Mouse (Mus musculus): ENCODE results near the gene Rabgap1l. TPM values are rescaled to one million over a fixed set of nuclear protein-coding genes. Genes with fewer than 3 reads are reported as not detected.

Rabgap1l gene
- polyA plus RNA-seq, 1 experiment from 2014 or later, result 49.4 TPM

GRCm38 (mm10) chr1:160371696-160372095 lies 421.3 kb downstream of the Rabgap1l start:
- no peak overlapping the region for H3K9ac ChIP-seq (replicated peaks; ENCODE audit: low read depth, low read length)
- no peaks in the 10 kb centered on the region for H3K9me3 ChIP-seq (ENCODE audit: control insufficient read depth, low read length)
- no peaks in the 10 kb centered on the region for H3K27me3 ChIP-seq (replicated peaks; ENCODE audit: control insufficient read depth, insufficient read depth, low read length)
- no peak for ATAC-seq
- no peak overlapping the region for H3K27ac ChIP-seq (ENCODE audit: low read length)
- H3K4me2 ChIP-seq (ENCODE audit: low read length), result no peak overlapping the region
- H3K36me3 ChIP-seq (ENCODE audit: control insufficient read depth, insufficient read depth), result no peaks in the 10 kb centered on the region
- no peak overlapping the region for H3K4me3 ChIP-seq (replicated peaks; ENCODE audit: low read length)
- 0 out of 2 replicates have a peak, but pooled peaks cover 4% of the 10 kb centered on the region for H3K4me1 ChIP-seq (replicated peaks; ENCODE audit: control insufficient read depth, insufficient read depth, low read length)

GRCm38 (mm10) chr1:160370552-160370951 lies 422.5 kb downstream of the Rabgap1l start:
- Histone ChIP-seq H3K4me1 (replicated peaks; ENCODE audit: control insufficient read depth, insufficient read depth, low read length) (0 out of 2 replicates have a peak, but pooled peaks cover 4% of the 10 kb centered on the region), H3K9me3 (ENCODE audit: control insufficient read depth, low read length) (no peaks in the 10 kb centered on the region), H3K9ac (replicated peaks; ENCODE audit: low read depth, low read length) (no peak overlapping the region), H3K36me3 (ENCODE audit: control insufficient read depth, insufficient read depth) (no peaks in the 10 kb centered on the region), H3K27me3 (replicated peaks; ENCODE audit: control insufficient read depth, insufficient read depth, low read length) (no peaks in the 10 kb centered on the region), H3K4me3 (replicated peaks; ENCODE audit: low read length) (no peak overlapping the region), H3K27ac (ENCODE audit: low read length) (no peak overlapping the region), H3K4me2 (ENCODE audit: low read length) (no peak overlapping the region)
- WGBS, result 4% methylated on average over 1 of the region's 1 CpGs
- ATAC-seq, result peak; percentile 75

- Histone ChIP-seq H3K4me1 (replicated peaks; ENCODE audit: control insufficient read depth, insufficient read depth, low read length) (0 out of 2 replicates have a peak, but pooled peaks cover 4% of the 10 kb centered on the region), H3K9ac (replicated peaks; ENCODE audit: low read depth, low read length) (no peak overlapping the region), H3K27ac (ENCODE audit: low read length) (peak overlapping the region; percentile 52), H3K9me3 (ENCODE audit: control insufficient read depth, low read length) (no peaks in the 10 kb centered on the region), H3K27me3 (replicated peaks; ENCODE audit: control insufficient read depth, insufficient read depth, low read length) (no peaks in the 10 kb centered on the region), H3K4me2 (ENCODE audit: low read length) (no peak overlapping the region), H3K36me3 (ENCODE audit: control insufficient read depth, insufficient read depth) (no peaks in the 10 kb centered on the region), H3K4me3 (replicated peaks; ENCODE audit: low read length) (no peak overlapping the region)
- ATAC-seq, result peak; percentile 72
- WGBS, result 58% methylated on average over 3 of the region's 3 CpGs
These were observed 426.4 kb downstream of the Rabgap1l start for GRCm38 (mm10) chr1:160366615-160367014.

GRCm38 (mm10) chr1:160357268-160357667 lies 435.7 kb downstream of the Rabgap1l start:
- Histone ChIP-seq H3K4me1 (replicated peaks; ENCODE audit: control insufficient read depth, insufficient read depth, low read length) (0 out of 2 replicates have a peak, but pooled peaks cover 1% of the 10 kb centered on the region), H3K27ac (ENCODE audit: low read length) (no peak overlapping the region), H3K9me3 (ENCODE audit: control insufficient read depth, low read length) (no peaks in the 10 kb centered on the region)

GRCm38 (mm10) chr1:160353732-160354455 lies 439.1 kb downstream of the Rabgap1l start:
- Histone ChIP-seq H3K4me2 (ENCODE audit: low read length) (no peak overlapping the region), H3K27ac (ENCODE audit: low read length) (no peak overlapping the region), H3K9ac (replicated peaks; ENCODE audit: low read depth, low read length) (no peak overlapping the region), H3K9me3 (ENCODE audit: control insufficient read depth, low read length) (no peaks in the 10 kb centered on the region), H3K27me3 (replicated peaks; ENCODE audit: control insufficient read depth, insufficient read depth, low read length) (no peaks in the 10 kb centered on the region), H3K4me3 (replicated peaks; ENCODE audit: low read length) (no peak overlapping the region), H3K36me3 (ENCODE audit: control insufficient read depth, insufficient read depth) (no peaks in the 10 kb centered on the region), H3K4me1 (replicated peaks; ENCODE audit: control insufficient read depth, insufficient read depth, low read length) (peaks cover 10% of the 10 kb centered on the region)
- no peak for ATAC-seq
- WGBS, result 76% methylated on average over 6 of the region's 6 CpGs

More at GRCm38 (mm10) chr1:160357268-160357667, 435.7 kb downstream of the Rabgap1l start:
- no peak overlapping the region for H3K4me3 ChIP-seq (replicated peaks; ENCODE audit: low read length)
- H3K9ac ChIP-seq (replicated peaks; ENCODE audit: low read depth, low read length), result no peak overlapping the region
- ATAC-seq, result no peak
- no peaks in the 10 kb centered on the region for H3K27me3 ChIP-seq (replicated peaks; ENCODE audit: control insufficient read depth, insufficient read depth, low read length)
- H3K36me3 ChIP-seq (ENCODE audit: control insufficient read depth, insufficient read depth), result no peaks in the 10 kb centered on the region
- H3K4me2 ChIP-seq (ENCODE audit: low read length), result no peak overlapping the region

GRCm38 (mm10) chr1:160352309-160352708 lies 440.7 kb downstream of the Rabgap1l start:
- 27% methylated on average over 4 of the region's 4 CpGs for WGBS
- H3K27ac ChIP-seq (ENCODE audit: low read length), result peak overlapping the region; percentile 93
- H3K27me3 ChIP-seq (replicated peaks; ENCODE audit: control insufficient read depth, insufficient read depth, low read length), result no peaks in the 10 kb centered on the region
- H3K9ac ChIP-seq (replicated peaks; ENCODE audit: low read depth, low read length), result peak overlapping the region; percentile 72
- H3K4me1 ChIP-seq (replicated peaks; ENCODE audit: control insufficient read depth, insufficient read depth, low read length), result peaks cover 10% of the 10 kb centered on the region
- H3K9me3 ChIP-seq (ENCODE audit: control insufficient read depth, low read length), result no peaks in the 10 kb centered on the region
- H3K4me2 ChIP-seq (ENCODE audit: low read length), result peak overlapping the region; percentile 57
- peak; percentile 47 for ATAC-seq
- no peaks in the 10 kb centered on the region for H3K36me3 ChIP-seq (ENCODE audit: control insufficient read depth, insufficient read depth)
- peak overlapping the region; percentile 54 for H3K4me3 ChIP-seq (replicated peaks; ENCODE audit: low read length)

GRCm38 (mm10) chr1:160351880-160352234 lies 441.2 kb downstream of the Rabgap1l start:
- no peaks in the 10 kb centered on the region for H3K9me3 ChIP-seq (ENCODE audit: control insufficient read depth, low read length)
- no peaks in the 10 kb centered on the region for H3K27me3 ChIP-seq (replicated peaks; ENCODE audit: control insufficient read depth, insufficient read depth, low read length)
- WGBS, result 0% methylated on average over 10 of the region's 10 CpGs
- H3K4me3 ChIP-seq (replicated peaks; ENCODE audit: low read length), result peak overlapping the region; percentile 54
- peak overlapping the region; percentile 57 for H3K4me2 ChIP-seq (ENCODE audit: low read length)
- H3K9ac ChIP-seq (replicated peaks; ENCODE audit: low read depth, low read length), result peak overlapping the region; percentile 72
- peak overlapping the region; percentile 93 for H3K27ac ChIP-seq (ENCODE audit: low read length)
- peak; percentile 93 for ATAC-seq
- H3K36me3 ChIP-seq (ENCODE audit: control insufficient read depth, insufficient read depth), result no peaks in the 10 kb centered on the region
- H3K4me1 ChIP-seq (replicated peaks; ENCODE audit: control insufficient read depth, insufficient read depth, low read length), result peaks cover 10% of the 10 kb centered on the region

- Histone ChIP-seq H3K4me2 (ENCODE audit: low read length) (peak overlapping the region; percentile 57), H3K27me3 (replicated peaks; ENCODE audit: control insufficient read depth, insufficient read depth, low read length) (no peaks in the 10 kb centered on the region), H3K4me3 (replicated peaks; ENCODE audit: low read length) (peak overlapping the region; percentile 54), H3K9ac (replicated peaks; ENCODE audit: low read depth, low read length) (peak overlapping the region; percentile 72), H3K9me3 (ENCODE audit: control insufficient read depth, low read length) (no peaks in the 10 kb centered on the region), H3K36me3 (ENCODE audit: control insufficient read depth, insufficient read depth) (no peaks in the 10 kb centered on the region), H3K4me1 (replicated peaks; ENCODE audit: control insufficient read depth, insufficient read depth, low read length) (peaks cover 10% of the 10 kb centered on the region), H3K27ac (ENCODE audit: low read length) (peak overlapping the region; percentile 93)
- ATAC-seq, result peak; percentile 51
- 11% methylated on average over 13 of the region's 13 CpGs for WGBS
These were observed 441.7 kb downstream of the Rabgap1l start for GRCm38 (mm10) chr1:160351146-160351879.

GRCm38 (mm10) chr1:160340653-160341052 lies 452.4 kb downstream of the Rabgap1l start:
- Histone ChIP-seq H3K36me3 (ENCODE audit: control insufficient read depth, insufficient read depth) (0 out of 2 replicates have a peak, but pooled peaks cover 2% of the 10 kb centered on the region), H3K4me2 (ENCODE audit: low read length) (no peak overlapping the region), H3K9ac (replicated peaks; ENCODE audit: low read depth, low read length) (no peak overlapping the region), H3K27ac (ENCODE audit: low read length) (no peak overlapping the region), H3K9me3 (ENCODE audit: control insufficient read depth, low read length) (no peaks in the 10 kb centered on the region), H3K27me3 (replicated peaks; ENCODE audit: control insufficient read depth, insufficient read depth, low read length) (no peaks in the 10 kb centered on the region), H3K4me1 (replicated peaks; ENCODE audit: control insufficient read depth, insufficient read depth, low read length) (peaks cover 5% of the 10 kb centered on the region; the same call in 1 of the 2 replicates), H3K4me3 (replicated peaks; ENCODE audit: low read length) (no peak overlapping the region)
- no peak for ATAC-seq
- 68% methylated on average over 2 of the region's 2 CpGs for WGBS
